Mouse (Mus musculus): ENCODE measurements around the gene Ssxa1. TPM values are rescaled to one million over a fixed set of nuclear protein-coding genes. Genes with fewer than 3 reads are reported as not detected.
A peak's percentile ranks its signal among the peaks of the same experiment; 100 is the strongest.
"Not testable (repeated sequence)": the region's sequence is repeated elsewhere in the genome, so short reads cannot be mapped to it uniquely, and the experiment has no call there.

Gene Ssxa1
- polyA plus RNA-seq (2011; ENCODE audit: insufficient read length, low read depth, missing spikeins), result not detected in 2 replicates

DNA sequence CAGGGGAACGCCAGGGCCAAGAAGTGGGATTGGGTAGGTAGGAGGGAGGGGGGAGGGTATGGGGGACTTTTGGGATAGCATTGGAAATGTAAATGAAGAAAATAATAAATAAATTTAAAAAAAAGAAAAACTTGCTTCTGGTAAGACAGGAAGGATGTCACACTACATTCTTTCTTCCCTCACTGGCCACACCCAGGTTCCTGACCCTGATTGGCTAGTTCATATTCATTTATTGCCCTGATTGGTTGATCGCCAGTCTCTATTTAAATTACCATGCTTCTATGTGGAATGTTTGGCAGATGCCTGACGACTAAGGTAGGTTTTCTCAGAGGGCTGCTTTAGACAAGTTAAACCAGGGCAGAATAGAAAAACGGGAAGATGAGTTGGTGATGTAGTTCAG is at the start of gene Ssxa1:
TSS of gene Ssxa1 (plus strand) at position 301 of the 400 bp plus-strand sequence.
- H3K27ac ChIP-seq (ENCODE audit: insufficient read depth, low read length), result no peak within 1 kb of the TSS
- TF ChIP-seq CTCF (IDR thresholded peaks at IDR 0.05; ENCODE audit: borderline replicate concordance, insufficient read depth, low read length), result no peak
- TF ChIP-seq POLR2A (IDR thresholded peaks at IDR 0.05; ENCODE audit: low read depth, low read length), result no peak
- no peak within 1 kb of the TSS for H3K4me3 ChIP-seq (ENCODE audit: insufficient read depth, low read length)
- H3K4me1 ChIP-seq (ENCODE audit: control insufficient read depth, insufficient read depth, low read length), result no peaks in the 10 kb centered on the region

- Histone ChIP-seq H3K27ac (ENCODE audit: insufficient read depth, low read length) (no peak within 1 kb of the TSS), H3K4me1 (ENCODE audit: control insufficient read depth, insufficient read depth, low read length) (no peaks in the 10 kb centered on the region), H3K4me3 (ENCODE audit: insufficient read depth, low read length) (no peak within 1 kb of the TSS)
- TF ChIP-seq POLR2A (IDR thresholded peaks at IDR 0.05; ENCODE audit: low read depth, low read length) (no peak), CTCF (IDR thresholded peaks at IDR 0.05; ENCODE audit: borderline replicate concordance, insufficient read depth, low read length) (no peak)
Measured at GRCm38 (mm10) chrX:21068106-21068505, 47.5 kb upstream of the Ssxa1 start, which contains the start of gene Spaca5. Spaca5 (plus strand) TSS chrX:21068406.

DNA sequence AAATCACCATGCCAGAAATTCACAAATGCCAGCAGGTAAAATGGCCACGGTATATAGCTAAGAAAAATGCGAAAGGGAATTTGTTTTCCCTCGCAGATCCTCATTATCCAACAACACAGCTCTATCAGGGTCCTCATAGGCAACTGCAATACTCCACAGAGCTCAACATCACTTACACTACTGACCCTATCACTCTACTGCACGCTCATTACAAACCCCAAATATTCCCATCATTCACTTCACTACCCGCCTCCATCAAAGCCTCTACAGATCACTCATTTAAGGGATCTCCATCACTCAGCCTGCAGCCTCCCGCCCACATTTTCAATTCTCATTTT is 27.0 kb upstream of the Ssxa1 start:
- TF ChIP-seq CTCF (IDR thresholded peaks at IDR 0.05; ENCODE audit: borderline replicate concordance, insufficient read depth, low read length), result no peak
- no peak for TF ChIP-seq POLR2A (IDR thresholded peaks at IDR 0.05; ENCODE audit: low read depth, low read length)
- peak overlapping the region; percentile 70 for H3K4me3 ChIP-seq (ENCODE audit: insufficient read depth, low read length)
- no peaks in the 10 kb centered on the region for H3K4me1 ChIP-seq (ENCODE audit: control insufficient read depth, insufficient read depth, low read length)
- peak overlapping the region; percentile 98 for H3K27ac ChIP-seq (ENCODE audit: insufficient read depth, low read length)

DNA sequence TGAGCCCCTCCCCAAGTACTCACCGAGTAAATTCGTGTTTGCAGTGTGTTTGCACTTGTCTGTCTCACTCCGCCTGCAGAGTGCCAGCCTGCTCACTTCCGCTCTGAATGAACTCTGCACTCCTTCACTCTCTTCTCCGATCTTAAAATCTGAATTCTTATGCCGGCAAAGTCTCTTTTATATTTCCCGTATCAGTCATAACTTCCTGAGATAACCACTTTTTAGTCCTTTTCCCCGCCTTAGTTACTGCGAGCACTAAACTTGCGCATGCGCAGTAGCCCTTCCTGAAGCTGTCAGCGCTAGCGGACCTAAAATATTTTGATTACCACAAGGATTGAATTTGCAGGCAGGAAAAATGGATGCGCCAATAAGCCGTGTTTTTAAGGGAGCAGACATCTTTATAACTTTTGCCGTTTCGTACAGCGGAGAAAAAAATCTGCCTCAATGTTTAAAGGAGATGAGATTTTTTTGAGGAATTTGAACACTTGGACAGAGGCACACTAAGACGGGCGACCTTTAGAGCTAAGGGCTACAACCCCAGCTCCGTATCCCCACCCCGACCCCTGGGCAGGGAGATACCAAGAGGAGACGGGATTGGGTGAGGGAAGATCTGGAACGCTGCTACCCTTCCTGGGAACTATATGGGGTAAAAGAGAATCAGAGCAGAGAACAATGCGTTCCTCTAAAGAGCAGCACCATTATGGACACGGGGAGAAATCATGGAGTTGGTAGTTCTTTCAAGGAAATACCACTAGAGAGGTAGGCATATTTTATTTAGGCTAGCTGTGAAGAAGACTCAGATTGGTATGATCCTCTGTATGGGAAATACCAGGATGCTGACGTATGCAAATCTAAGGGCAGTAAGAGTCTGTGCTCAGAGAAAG is 26.4 kb upstream of the Ssxa1 start, which contains the start of gene Zfp300:
TSS of gene Zfp300 (minus strand) at position 545 of the 884 bp plus-strand sequence.
- peak; percentile 21 for TF ChIP-seq POLR2A (IDR thresholded peaks at IDR 0.05; ENCODE audit: low read depth, low read length)
- no peak for TF ChIP-seq CTCF (IDR thresholded peaks at IDR 0.05; ENCODE audit: borderline replicate concordance, insufficient read depth, low read length)
- Histone ChIP-seq H3K27ac (ENCODE audit: insufficient read depth, low read length) (peak within 1 kb of the TSS; percentile 98), H3K4me3 (ENCODE audit: insufficient read depth, low read length) (peak within 1 kb of the TSS; percentile 70), H3K4me1 (ENCODE audit: control insufficient read depth, insufficient read depth, low read length) (no peaks in the 10 kb centered on the region)

DNA sequence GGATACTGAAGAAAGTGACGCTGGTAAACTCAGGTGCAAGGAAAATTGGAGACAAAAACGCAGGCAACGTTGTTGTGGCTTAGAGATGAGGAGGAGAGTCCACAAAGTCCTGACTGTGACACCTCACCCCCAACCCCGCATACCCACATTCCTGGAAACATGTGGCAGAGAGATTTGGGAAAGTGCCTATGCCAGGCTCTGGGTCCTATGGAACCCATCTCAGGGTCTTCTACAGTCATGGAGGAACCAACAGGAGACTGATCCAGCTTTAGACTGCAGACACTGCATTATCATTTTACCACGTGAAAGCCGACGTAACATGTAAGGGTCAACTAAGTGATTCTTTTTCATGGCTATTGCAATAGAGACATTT is 25.8 kb upstream of the Ssxa1 start:
- H3K4me1 ChIP-seq (ENCODE audit: control insufficient read depth, insufficient read depth, low read length), result no peaks in the 10 kb centered on the region
- TF ChIP-seq POLR2A (IDR thresholded peaks at IDR 0.05; ENCODE audit: low read depth, low read length) (peak; percentile 44; the same call in 1 of the 2 replicates), CTCF (IDR thresholded peaks at IDR 0.05; ENCODE audit: borderline replicate concordance, insufficient read depth, low read length) (no peak)
- H3K4me3 ChIP-seq (ENCODE audit: insufficient read depth, low read length), result peak overlapping the region; percentile 70
- H3K27ac ChIP-seq (ENCODE audit: insufficient read depth, low read length), result peak overlapping the region; percentile 98

- H3K4me1 ChIP-seq (ENCODE audit: control insufficient read depth, insufficient read depth, low read length); H3K4me3 ChIP-seq (ENCODE audit: insufficient read depth, low read length); H3K27ac ChIP-seq (ENCODE audit: insufficient read depth, low read length): not testable (repeated sequence)
Measured at GRCm38 (mm10) chrX:21146675-21147074, 31.1 kb downstream of the Ssxa1 start.

Other genes starting within 250 kb of the Ssxa1 start
- 739 and 1,331 TPM in 2 replicates for gene Timp1, start 245.7 kb upstream of the Ssxa1 start, polyA plus RNA-seq (2011; ENCODE audit: insufficient read length, low read depth, missing spikeins)
- 2.0 and 4.4 TPM in 2 replicates for gene Syn1, start 194.8 kb upstream of the Ssxa1 start, polyA plus RNA-seq (2011; ENCODE audit: insufficient read length, low read depth, missing spikeins)
- 3.5 and 5.1 TPM in 2 replicates for gene Cfp, start 184.3 kb upstream of the Ssxa1 start, polyA plus RNA-seq (2011; ENCODE audit: insufficient read length, low read depth, missing spikeins)
- 20.7 and 23.9 TPM in 2 replicates for gene Elk1, start 165.2 kb upstream of the Ssxa1 start, polyA plus RNA-seq (2011; ENCODE audit: insufficient read length, low read depth, missing spikeins)
- gene Uxt, start 153.8 kb upstream of the Ssxa1 start, polyA plus RNA-seq (2011; ENCODE audit: insufficient read length, low read depth, missing spikeins), result 27.6 and 29.6 TPM in 2 replicates
- gene Zfp182, start 53.5 kb upstream of the Ssxa1 start, polyA plus RNA-seq (2011; ENCODE audit: insufficient read length, low read depth, missing spikeins), result 9.7 and 14.0 TPM in 2 replicates
- gene Spaca5, start 47.4 kb upstream of the Ssxa1 start, polyA plus RNA-seq (2011; ENCODE audit: insufficient read length, low read depth, missing spikeins), result not detected in 2 replicates
- 1.3 and 1.6 TPM in 2 replicates for gene Zfp300, start 26.3 kb upstream of the Ssxa1 start, polyA plus RNA-seq (2011; ENCODE audit: insufficient read length, low read depth, missing spikeins)
- gene Gm21876, start 59.8 kb downstream of the Ssxa1 start, polyA plus RNA-seq (2011; ENCODE audit: insufficient read length, low read depth, missing spikeins), result not detected in 2 replicates

Measured in embryonic fibroblast, embryonic 13.5 days (primary cell).